Mouse (Mus musculus) cerebellum, adult 2 months (tissue): ENCODE measurements around the gene Lyl1.

Source experiments
- CTCF ChIP-seq: fragments of 200-500 bp; IDR thresholded peaks from 2 replicates; pipeline ENCODE4 v1.5.1; 2011; ENCODE audit warnings: low read depth, mild to moderate bottlenecking, control low read depth, low read length, moderate library complexity, borderline replicate concordance; ENCODE audit not compliant: insufficient read depth
- POLR2A ChIP-seq: fragments of 200-500 bp; IDR thresholded peaks from 2 replicates; pipeline ENCODE4 v1.6.1; 2011; ENCODE audit warnings: low read length, control low read depth, borderline replicate concordance; ENCODE audit not compliant: insufficient read depth

DNA sequence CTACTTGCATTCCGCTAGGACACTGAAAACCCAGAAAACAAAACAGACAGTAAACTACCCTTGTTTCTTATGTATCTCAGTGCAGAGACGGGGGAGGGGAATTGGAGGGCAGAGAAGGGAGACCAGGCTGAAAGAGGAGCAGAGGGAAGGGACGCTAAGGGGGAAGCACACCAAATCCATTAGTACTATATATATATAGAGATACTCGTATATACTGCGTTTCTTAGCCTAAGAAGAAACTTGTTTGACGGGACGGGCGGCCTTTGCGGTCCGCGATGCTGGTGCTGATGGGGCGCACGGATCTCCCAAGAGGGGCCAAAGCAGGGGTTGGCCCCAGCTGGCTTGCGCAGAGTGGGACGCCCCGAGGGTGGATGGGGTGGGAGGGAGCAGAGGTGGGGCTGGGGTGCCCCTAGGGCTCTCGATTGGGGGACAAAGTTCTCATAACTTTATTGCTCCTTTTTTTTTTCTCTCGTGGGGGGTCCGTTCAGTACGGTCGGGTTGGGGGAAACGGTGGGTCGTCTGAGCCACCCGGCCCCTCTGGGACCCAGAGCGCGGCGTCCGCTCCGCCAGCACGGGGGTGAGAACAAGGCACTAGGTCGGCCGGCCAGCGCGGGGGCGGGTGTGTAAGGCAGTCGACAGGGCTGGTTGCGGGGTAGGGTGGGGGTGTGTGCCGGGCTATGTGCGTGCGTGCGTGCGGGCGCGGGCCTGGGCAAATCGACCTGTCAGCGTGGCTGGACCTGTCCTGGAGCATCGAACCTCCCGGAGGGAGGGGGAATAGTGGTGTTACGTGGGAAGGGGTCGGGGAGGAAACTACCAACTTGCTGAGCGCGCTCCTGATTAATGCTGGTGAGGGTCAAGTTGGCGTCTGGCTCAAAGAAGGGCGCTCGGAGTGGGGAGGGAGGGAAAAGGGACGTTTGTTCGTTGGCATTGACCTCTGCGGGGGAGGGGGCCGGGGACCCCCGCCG lies 3.9 kb downstream of the Lyl1 start:
- TF ChIP-seq POLR2A (no peak), CTCF (no peak)
